Mouse (Mus musculus): ENCODE data around the gene Kcnt1.

DNA sequence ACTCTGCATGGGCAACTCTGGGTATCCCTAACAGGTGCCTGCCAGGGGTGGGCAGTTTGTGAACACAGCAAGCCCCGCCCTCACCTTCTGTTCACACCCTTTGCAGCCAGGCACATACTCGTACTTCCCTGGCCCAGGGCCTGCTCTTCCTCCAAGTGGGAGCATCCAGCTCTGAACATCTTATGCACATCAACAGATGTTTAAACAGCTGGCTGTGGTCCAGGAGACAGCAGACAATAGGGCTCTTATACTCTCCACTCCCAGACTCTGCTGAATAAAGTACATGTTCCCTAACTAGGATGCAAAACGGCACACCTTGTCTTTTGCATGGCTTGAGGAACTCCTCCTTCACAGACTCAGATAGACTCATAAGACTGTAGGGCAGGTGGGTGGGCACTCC is 56.4 kb downstream of the Kcnt1 start:
- TF ChIP-seq CTCF (conservative IDR thresholded peaks at IDR 0.05; ENCODE audit: low read length), result 0 out of 2 replicates have a peak, but pooled peaks have one; percentile 2
- TF ChIP-seq POU5F1 (IDR thresholded peaks at IDR 0.05; ENCODE audit: borderline replicate concordance, low read length), result no peak
- TF ChIP-seq NANOG (IDR thresholded peaks at IDR 0.05; ENCODE audit: borderline replicate concordance, low read length), result no peak
